Mouse (Mus musculus) hindbrain, embryonic 10.5 days (tissue): ENCODE measurements around the gene Sod2. TPM values are rescaled to one million over a fixed set of nuclear protein-coding genes. Genes with fewer than 3 reads are reported as not detected.
"Not testable (repeated sequence)": the region's sequence is repeated elsewhere in the genome, so short reads cannot be mapped to it uniquely, and the experiment has no call there.

Experiments used
- DNase-seq: peaks from one replicate; pipeline ENCODE4 v3.0.0-alpha.2; 2017; ENCODE audit warnings: low spot score
- H3K27ac ChIP-seq: fragments of 300-500 bp; sonication (generic); 2 replicates; pipeline ENCODE4 v1.5.1; 2016; ENCODE audit warnings: mild to moderate bottlenecking, moderate library complexity
- H3K27me3 ChIP-seq: fragments of 300-500 bp; sonication (generic); 2 replicates; pipeline ENCODE4 v1.6.1; 2016; ENCODE audit warnings: mild to moderate bottlenecking; ENCODE audit not compliant: poor library complexity, insufficient read depth, severe bottlenecking
- H3K36me3 ChIP-seq: fragments of 300-500 bp; sonication (generic); 2 replicates; pipeline ENCODE4 v1.6.1; 2016; ENCODE audit warnings: mild to moderate bottlenecking, moderate library complexity
- H3K4me1 ChIP-seq: fragments of 300-500 bp; sonication (generic); replicated peaks from 2 replicates; pipeline ENCODE4 v1.6.1; 2016; ENCODE audit warnings: mild to moderate bottlenecking
- H3K4me3 ChIP-seq: fragments of 300-500 bp; sonication (generic); 2 replicates; pipeline ENCODE4 v1.5.1; 2016; ENCODE audit warnings: mild to moderate bottlenecking, moderate library complexity
- H3K9me3 ChIP-seq: fragments of 300-500 bp; sonication (generic); 2 replicates; pipeline ENCODE4 v1.6.1; 2016; ENCODE audit warnings: mild to moderate bottlenecking, moderate library complexity
- WGBS: fragments of 180-500 bp; shearing (Covaris S2); methylation state at CpG from one replicate; pipeline ENCODE4 v1.1.7; 2016; 5-methylcytosine and 5-hydroxymethylcytosine counted together
- polyA plus RNA-seq: library from polyadenylated mRNA; unstranded; fragments of >200 nt; fragmentation: Nextera tagmentation; extraction: Ambion mirVana; gene quantifications from 2 replicates; pipeline ENCODE4 v1.2.1, GENCODE M21; 2016

Sod2 gene
- polyA plus RNA-seq, 1 experiment from 2014 or later = 108 TPM

GRCm38 (mm10) chr17:13052124-13052813 lies 45.6 kb downstream of the Sod2 start, which contains the start of gene Gpr31b:
Gpr31b (minus strand) TSS chr17:13052296.
- DNase-seq, H3K4me1 ChIP-seq, H3K27ac ChIP-seq, H3K36me3 ChIP-seq, H3K9me3 ChIP-seq, H3K27me3 ChIP-seq, H3K4me3 ChIP-seq: not testable (repeated sequence)
- WGBS = 82% methylated on average over 2 of the region's 8 CpGs

GRCm38 (mm10) chr17:13060804-13061203 lies 54.2 kb downstream of the Sod2 start, which contains the start of gene Tcp10b:
Tcp10b (plus strand) TSS chr17:13061104.
- not testable (repeated sequence) for H3K27ac ChIP-seq, H3K4me3 ChIP-seq, H3K36me3 ChIP-seq, H3K9me3 ChIP-seq, DNase-seq, H3K4me1 ChIP-seq, H3K27me3 ChIP-seq
- WGBS = 94% methylated on average over 4 of the region's 4 CpGs

- not testable (repeated sequence) for H3K36me3 ChIP-seq, H3K27ac ChIP-seq, H3K4me1 ChIP-seq, DNase-seq, H3K27me3 ChIP-seq, H3K9me3 ChIP-seq, H3K4me3 ChIP-seq
- 79% methylated on average over 7 of the region's 7 CpGs for WGBS
Observed at GRCm38 (mm10) chr17:13062882-13063281, 56.2 kb downstream of the Sod2 start.

GRCm38 (mm10) chr17:13067864-13068385 lies 61.3 kb downstream of the Sod2 start:
- not testable (repeated sequence) for H3K27me3 ChIP-seq, H3K36me3 ChIP-seq, H3K4me1 ChIP-seq, H3K9me3 ChIP-seq, DNase-seq, H3K27ac ChIP-seq, H3K4me3 ChIP-seq
- WGBS = 92% methylated on average over 1 of the region's 4 CpGs

GRCm38 (mm10) chr17:13069227-13069626 lies 62.6 kb downstream of the Sod2 start:
- not testable (repeated sequence) for H3K27ac ChIP-seq, DNase-seq, H3K4me3 ChIP-seq, H3K9me3 ChIP-seq, H3K36me3 ChIP-seq, H3K27me3 ChIP-seq, H3K4me1 ChIP-seq
- WGBS = 71% methylated on average over 5 of the region's 5 CpGs

Other genes with a start within 250 kb of the Sod2 start
- gene Igf2r, start 237.2 kb upstream of the Sod2 start, polyA plus RNA-seq = 17.3 and 20.8 TPM in 2 replicates
- 0.22 and 0.89 TPM in 2 replicates for gene Mas1, start 138.7 kb upstream of the Sod2 start, polyA plus RNA-seq
- gene Mrgprh, start 130.8 kb upstream of the Sod2 start, polyA plus RNA-seq = not detected in 2 replicates
- 2.4 and 2.9 TPM in 2 replicates for gene Pnldc1, start 96.6 kb upstream of the Sod2 start, polyA plus RNA-seq
- 430 and 490 TPM in 2 replicates for gene Tcp1, start 91.1 kb upstream of the Sod2 start, polyA plus RNA-seq
- gene Mrpl18, start 90.5 kb upstream of the Sod2 start, polyA plus RNA-seq = 175 and 190 TPM in 2 replicates
- 0.60 and 0.84 TPM in 2 replicates for gene Acat3, start 66.2 kb upstream of the Sod2 start, polyA plus RNA-seq
- 384 and 451 TPM in 2 replicates for gene Acat2, start 46.1 kb upstream of the Sod2 start, polyA plus RNA-seq
- 116 and 124 TPM in 2 replicates for gene Wtap, start 12.7 kb upstream of the Sod2 start, polyA plus RNA-seq
- not detected in 2 replicates for gene Gpr31b, start 45.5 kb downstream of the Sod2 start, polyA plus RNA-seq
- 0.08 and 0.10 TPM in 2 replicates for gene Tcp10b, start 54.3 kb downstream of the Sod2 start, polyA plus RNA-seq
- gene Unc93a, start 125.0 kb downstream of the Sod2 start, polyA plus RNA-seq = not detected in 2 replicates
- not detected in 2 replicates for gene Smok2a, start 214.3 kb downstream of the Sod2 start, polyA plus RNA-seq
- not detected in 2 replicates for gene Smok2b, start 223.4 kb downstream of the Sod2 start, polyA plus RNA-seq